Mouse (Mus musculus): ENCODE results near the gene Olfr566. TPM values are rescaled to one million over a fixed set of nuclear protein-coding genes. Genes with fewer than 3 reads are reported as not detected.

The Olfr566 gene
- total RNA-seq (2021), result not detected
- long read RNA-seq, experiment 1, result 0 reads
- long read RNA-seq, experiment 2, result 0 reads

DNA sequence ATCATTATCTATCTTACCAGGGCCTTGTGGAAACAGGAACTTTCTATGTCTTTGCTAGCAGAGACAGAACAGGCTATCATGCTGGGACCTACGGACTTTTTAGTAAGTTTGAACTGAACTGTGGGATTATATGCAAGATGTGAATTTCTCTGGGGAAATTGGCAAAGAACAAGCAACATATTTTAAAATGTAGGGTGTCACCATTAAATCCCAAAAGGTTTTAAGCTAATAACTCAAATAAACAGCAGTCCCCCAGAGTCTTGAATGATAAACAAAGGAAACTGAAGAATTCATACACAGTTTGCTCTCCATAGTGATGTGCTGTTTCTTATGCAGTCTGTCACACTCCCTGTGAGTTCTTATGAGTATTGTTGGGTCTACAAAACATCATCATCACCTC is at the start of gene Olfr566:
Olfr566 (minus strand) TSS at position 101 of the 400 bp plus-strand sequence.
- no peak for DNase-seq

DNA sequence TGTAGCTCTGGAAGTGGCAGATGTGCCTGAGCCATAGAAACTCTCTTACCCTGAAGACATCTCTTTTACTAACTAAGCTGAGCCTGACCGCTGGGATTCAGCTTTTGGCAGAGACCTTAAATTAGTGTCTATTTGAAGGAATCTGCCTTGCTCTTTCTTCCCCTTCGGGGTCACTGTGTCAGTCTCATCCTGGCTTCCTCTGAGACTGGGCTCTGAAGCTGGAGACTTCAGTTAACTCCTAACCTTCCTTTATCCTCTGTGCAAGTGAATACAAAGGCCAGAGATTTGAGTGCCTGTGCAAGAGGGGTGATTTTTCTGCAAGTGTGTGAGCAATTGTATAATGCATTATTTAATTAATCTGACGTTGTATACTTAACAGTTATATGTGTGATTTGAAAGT is 32.2 kb upstream of the Olfr566 start, which contains the start of gene Olfr569:
Olfr569 (minus strand) TSS at position 101 of the 400 bp plus-strand sequence.
- DNase-seq, result no peak

DNA sequence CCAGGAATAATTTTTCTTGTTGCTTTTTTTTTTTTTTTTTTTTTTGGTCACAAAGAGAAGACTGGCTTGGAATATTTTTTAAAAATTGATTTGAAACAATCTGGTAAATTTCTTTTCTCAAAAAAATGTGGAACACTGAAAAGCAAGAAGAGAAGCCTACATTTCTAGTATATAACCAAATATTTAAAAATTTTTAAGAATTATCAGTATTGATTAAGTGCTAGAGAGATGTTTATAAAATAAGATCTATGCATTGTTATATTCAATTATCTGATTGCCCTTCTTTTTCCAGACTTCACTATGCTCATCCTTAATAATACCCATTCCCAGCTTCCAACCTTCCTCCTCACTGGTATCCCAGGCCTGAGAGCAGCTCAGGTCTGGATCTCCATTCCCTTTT is 18.3 kb upstream of the Olfr566 start, which contains the start of gene Olfr568:
Olfr568 (plus strand) TSS at position 301 of the 400 bp plus-strand sequence.
- DNase-seq, result no peak

DNA sequence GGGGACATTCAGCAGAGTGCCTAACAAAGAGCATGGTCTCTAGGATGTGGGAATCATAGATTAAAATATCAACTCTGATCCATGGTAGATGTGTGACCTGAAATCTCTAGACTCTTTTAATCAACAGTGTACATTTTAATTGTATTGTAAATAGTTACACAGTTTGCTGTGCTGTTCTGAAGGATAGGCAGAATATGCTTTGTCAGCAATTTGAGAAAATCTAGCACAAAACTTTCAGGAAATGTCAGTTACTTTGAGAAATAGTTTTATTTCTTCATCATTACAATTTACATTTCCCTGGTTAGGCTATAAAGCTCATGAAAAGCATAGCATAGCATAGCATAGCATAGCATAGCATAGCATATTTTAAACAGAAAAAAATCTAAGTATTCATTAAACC is 2.8 kb downstream of the Olfr566 start:
- no peak for DNase-seq

Other genes starting within 250 kb of the Olfr566 start
- not detected for gene Olfr553, start 240.5 kb downstream of the Olfr566 start, total RNA-seq (2021)
- gene Olfr554, start 220.3 kb downstream of the Olfr566 start, total RNA-seq (2021), result not detected
- not detected for gene Olfr555, start 199.9 kb downstream of the Olfr566 start, total RNA-seq (2021)
- not detected for gene Olfr556, start 193.9 kb downstream of the Olfr566 start, total RNA-seq (2021)
- gene Trim68, start 171.4 kb downstream of the Olfr566 start, total RNA-seq (2021), result 1 to 10 TPM; 8.2 to 9.8 TPM
- not detected for gene Olfr557, start 162.9 kb downstream of the Olfr566 start, total RNA-seq (2021)
- gene Olfr558, start 156.6 kb downstream of the Olfr566 start, total RNA-seq (2021), result under 1 TPM; 0.33 TPM
- not detected for gene Olfr33, start 139.7 kb downstream of the Olfr566 start, total RNA-seq (2021)
- not detected for gene Olfr559, start 131.3 kb downstream of the Olfr566 start, total RNA-seq (2021)
- not detected for gene Olfr560, start 99.4 kb downstream of the Olfr566 start, total RNA-seq (2021)
- under 1 TPM; 0.20 to 0.26 TPM for gene Olfr78, start 99.3 kb downstream of the Olfr566 start, total RNA-seq (2021)
- not detected for gene Olfr561, start 87.5 kb downstream of the Olfr566 start, total RNA-seq (2021)
- not detected for gene Olfr564, start 55.3 kb downstream of the Olfr566 start, total RNA-seq (2021)
- not detected for gene Olfr568, start 18.4 kb upstream of the Olfr566 start, total RNA-seq (2021)
- gene Olfr569, start 32.1 kb upstream of the Olfr566 start, total RNA-seq (2021), result not detected
- not detected for gene Olfr570, start 35.8 kb upstream of the Olfr566 start, total RNA-seq (2021)
- not detected for gene Olfr571, start 58.8 kb upstream of the Olfr566 start, total RNA-seq (2021)
- not detected for gene Olfr572, start 65.6 kb upstream of the Olfr566 start, total RNA-seq (2021)
- not detected for gene Olfr573-ps1, start 83.8 kb upstream of the Olfr566 start, total RNA-seq (2021)
- not detected for gene Olfr574, start 89.7 kb upstream of the Olfr566 start, total RNA-seq (2021)
- not detected for gene Olfr575, start 100.0 kb upstream of the Olfr566 start, total RNA-seq (2021)
- gene Olfr576, start 103.9 kb upstream of the Olfr566 start, total RNA-seq (2021), result not detected
- gene Olfr577, start 117.2 kb upstream of the Olfr566 start, total RNA-seq (2021), result not detected
- not detected for gene Olfr578, start 130.6 kb upstream of the Olfr566 start, total RNA-seq (2021)
- gene Olfr582, start 179.3 kb upstream of the Olfr566 start, total RNA-seq (2021), result not detected
- not detected for gene Olfr583, start 192.5 kb upstream of the Olfr566 start, total RNA-seq (2021)
- gene Olfr584, start 223.1 kb upstream of the Olfr566 start, total RNA-seq (2021), result not detected
- not detected for gene Olfr585, start 239.0 kb upstream of the Olfr566 start, total RNA-seq (2021)

Data from adrenal gland, postnatal 36 days (tissue).